In the genomic region with DNA sequence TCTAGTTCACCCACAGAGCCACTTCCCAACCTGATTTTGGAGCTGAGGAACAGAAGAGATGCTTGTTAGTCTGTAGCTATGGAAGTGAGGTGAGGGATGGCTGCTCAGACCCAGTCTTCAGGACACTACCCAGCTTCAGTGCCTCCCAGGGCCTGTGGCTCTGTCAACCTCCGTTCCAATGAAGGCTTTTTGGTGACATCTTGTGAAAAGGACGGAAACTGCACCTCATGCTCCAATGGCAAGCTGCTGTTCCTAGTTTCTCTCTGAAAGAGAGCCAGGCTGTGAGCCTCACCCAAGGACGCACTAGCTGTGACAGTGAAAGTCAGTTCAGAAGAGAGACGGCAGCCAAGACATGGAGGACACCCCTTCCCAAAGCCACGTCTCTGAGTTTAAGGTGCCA, we compare ENCODE assay signal across 9 mouse cellular contexts. TPM values are rescaled to one million over a fixed set of nuclear protein-coding genes. Genes with fewer than 3 reads are reported as not detected.
DNase-seq lines count a peak whose midpoint lies in the region; ATAC-seq and TF ChIP-seq lines count a peak whose summit lies in the region.
"Had no signal": no experiment of that assay in that cellular context is flagged by ENCODE, and none has a peak within 500 bp of the region (broad histone marks: within the 10 kb centered on the region; RNA-seq: fewer than 3 reads in every experiment).

No protein-coding gene starts in this region.

- TF ChIP-seq CTCF in intestine, postnatal 0 days (IDR thresholded peaks at IDR 0.05; ENCODE audit: low read depth) = peak; percentile 61

- H3K9ac ChIP-seq in intestine, postnatal 0 days (ENCODE audit: low read depth, low read length) = no peak overlapping the region
- no peak overlapping the region for H3K9ac ChIP-seq in intestine, embryonic 15.5 days
- H3K9ac ChIP-seq: midbrain, embryonic 12.5 days had no signal

- no peaks in the 10 kb centered on the region for H3K9me3 ChIP-seq in intestine, postnatal 0 days (ENCODE audit: control insufficient read depth)
- no peaks in the 10 kb centered on the region for H3K9me3 ChIP-seq in intestine, embryonic 15.5 days
- H3K9me3 ChIP-seq: midbrain, embryonic 12.5 days had no signal

- ATAC-seq in intestine, postnatal 0 days = no peak
- ATAC-seq in intestine, embryonic 15.5 days = no peak

- H3K27me3 ChIP-seq in intestine, postnatal 0 days (replicated peaks; ENCODE audit: control insufficient read depth, insufficient read depth, low read length) = no peaks in the 10 kb centered on the region
- H3K27me3 ChIP-seq in intestine, embryonic 15.5 days (replicated peaks) = no peaks in the 10 kb centered on the region
- H3K27me3 ChIP-seq: midbrain, embryonic 12.5 days had no signal

- H3K4me3 ChIP-seq in intestine, postnatal 0 days (ENCODE audit: low read depth, low read length) = no peak overlapping the region
- no peak overlapping the region for H3K4me3 ChIP-seq in intestine, embryonic 15.5 days (replicated peaks)
- H3K4me3 ChIP-seq: midbrain, embryonic 12.5 days had no signal

- H3K4me2 ChIP-seq in intestine, postnatal 0 days (replicated peaks; ENCODE audit: low read depth) = no peak overlapping the region
- no peak overlapping the region for H3K4me2 ChIP-seq in intestine, embryonic 15.5 days (replicated peaks)
- H3K4me2 ChIP-seq: midbrain, embryonic 12.5 days had no signal

- 41% methylated on average over 5 of the region's 5 CpGs for WGBS in intestine, postnatal 0 days
- 42% methylated on average over 5 of the region's 5 CpGs for WGBS in intestine, embryonic 15.5 days

- peak; percentile 62 for DNase-seq in 416B (ENCODE audit: low read depth)
- DNase-seq in MN1 (ENCODE audit: low spot score) = peak; percentile 58
- DNase-seq in kidney, postnatal 4 days = peak; percentile 39 to 53
- peak; percentile 60 for DNase-seq in testis, postnatal 10 days (ENCODE audit: low spot score)
- no peak for DNase-seq in urinary bladder, postnatal 14 days (ENCODE audit: low spot score)
- no peak for DNase-seq in frontal cortex, postnatal 25 days (ENCODE audit: low spot score in 2 of 2)

- no peak overlapping the region for H3K27ac ChIP-seq in intestine, postnatal 0 days (ENCODE audit: low read depth, low read length)
- H3K27ac ChIP-seq in intestine, embryonic 15.5 days = no peak overlapping the region
- H3K27ac ChIP-seq: midbrain, embryonic 12.5 days had no signal

- H3K36me3 ChIP-seq in intestine, postnatal 0 days (ENCODE audit: control insufficient read depth, insufficient read depth) = peaks cover 19% of the 10 kb centered on the region
- peaks cover 13% of the 10 kb centered on the region for H3K36me3 ChIP-seq in intestine, embryonic 15.5 days

- H3K4me1 ChIP-seq in intestine, postnatal 0 days (replicated peaks; ENCODE audit: control insufficient read depth, insufficient read depth, low read length) = no peaks in the 10 kb centered on the region
- H3K4me1 ChIP-seq in intestine, embryonic 15.5 days (replicated peaks) = no peaks in the 10 kb centered on the region
- H3K4me1 ChIP-seq: midbrain, embryonic 12.5 days had no signal

RNA-seq across cellular contexts. Expression of a gene that starts 7.7 kb away (rescaled TPM):
- polyA plus RNA-seq in intestine, postnatal 0 days (2015; fragmentation: Nextera tagmentation; extraction: Ambion mirVana) = 8.3 and 8.5 TPM in 2 replicates
- polyA plus RNA-seq in intestine, embryonic 15.5 days (2015; fragmentation: Nextera tagmentation; extraction: Ambion mirVana) = 31.8 and 38.4 TPM in 2 replicates

RNA-seq across cellular contexts. Expression of a gene that starts 16.4 kb away (rescaled TPM):
- polyA plus RNA-seq in intestine, postnatal 0 days (2015; fragmentation: Nextera tagmentation; extraction: Ambion mirVana) = 6.1 and 6.7 TPM in 2 replicates
- 6.0 and 7.0 TPM in 2 replicates for polyA plus RNA-seq in intestine, embryonic 15.5 days (2015; fragmentation: Nextera tagmentation; extraction: Ambion mirVana)

RNA-seq across cellular contexts. Expression of a gene that starts 45.0 kb away (rescaled TPM):
- polyA plus RNA-seq in intestine, postnatal 0 days (2015; fragmentation: Nextera tagmentation; extraction: Ambion mirVana) = 1.1 and 1.3 TPM in 2 replicates
- 2.1 TPM in 2 replicates for polyA plus RNA-seq in intestine, embryonic 15.5 days (2015; fragmentation: Nextera tagmentation; extraction: Ambion mirVana)

Comparison
In these comparisons a context has a peak if more than half of its experiments do, and no peak if none do; other contexts are left out.
1. DNase-seq: peak in 416B (single experiment), MN1 (single experiment), kidney, postnatal 4 days (2 of 2) and testis, postnatal 10 days (single experiment); none in urinary bladder, postnatal 14 days (single experiment) and frontal cortex, postnatal 25 days (0 of 2).